Mouse (Mus musculus) midbrain, postnatal 0 days (tissue): Measurements from ENCODE around the gene Tmc3. TPM values are rescaled to one million over a fixed set of nuclear protein-coding genes. Genes with fewer than 3 reads are reported as not detected.

Experiments
- ATAC-seq: fragments of 200-750 bp; cut with Nextera tagmentation; 2 replicates; pipeline ENCODE4 v1.8.0; 2017; ENCODE audit warnings: moderate number of reproducible peaks, mild to moderate bottlenecking, moderate TSS enrichment, moderate library complexity; ENCODE audit not compliant: low FRiP score
- DNase-seq: peaks from one replicate; pipeline ENCODE4 v3.0.0-alpha.2; 2015; ENCODE audit warnings: low spot score
- H3K27ac ChIP-seq: fragments of 300-500 bp; sonication (generic); 2 replicates; pipeline ENCODE4 v1.5.1; 2014; ENCODE audit warnings: low read depth, mild to moderate bottlenecking, low read length, mixed read lengths
- H3K27me3 ChIP-seq: fragments of 300-500 bp; sonication (generic); 2 replicates; pipeline ENCODE4 v1.6.1; 2014; ENCODE audit warnings: low read length, control low read depth, mixed read lengths; ENCODE audit not compliant: insufficient read depth
- H3K36me3 ChIP-seq: fragments of 300-500 bp; sonication (generic); 2 replicates; pipeline ENCODE4 v1.6.1; 2014; ENCODE audit warnings: low read length, control low read depth, mixed read lengths; ENCODE audit not compliant: insufficient read depth
- H3K4me1 ChIP-seq: fragments of 300-500 bp; sonication (generic); 2 replicates; pipeline ENCODE4 v1.6.1; 2014; ENCODE audit warnings: mild to moderate bottlenecking, control low read depth, antibody characterized with exemption, low read length, mixed read lengths; ENCODE audit not compliant: insufficient read depth
- H3K4me2 ChIP-seq: fragments of 300-500 bp; sonication (generic); 2 replicates; pipeline ENCODE4 v1.6.1; 2014; ENCODE audit warnings: low read depth, mild to moderate bottlenecking, low read length, mixed read lengths; ENCODE audit not compliant: poor library complexity, severe bottlenecking
- H3K4me3 ChIP-seq: fragments of 300-500 bp; sonication (generic); 2 replicates; pipeline ENCODE4 v1.5.1; 2014; ENCODE audit warnings: low read depth, mild to moderate bottlenecking, low read length, moderate library complexity
- H3K9ac ChIP-seq: fragments of 300-500 bp; sonication (generic); replicated peaks from 2 replicates; pipeline ENCODE4 v1.6.1; 2014; ENCODE audit warnings: mild to moderate bottlenecking, low read length, moderate library complexity, mixed read lengths; ENCODE audit not compliant: poor library complexity, severe bottlenecking
- H3K9me3 ChIP-seq: fragments of 300-500 bp; sonication (generic); 2 replicates; pipeline ENCODE4 v1.6.1; 2016; ENCODE audit warnings: low read length, control low read depth
- CTCF ChIP-seq: IDR thresholded peaks from 2 replicates; pipeline ENCODE4 v1.5.1; 2016; ENCODE audit warnings: antibody characterized with exemption, mild to moderate bottlenecking
- WGBS: fragments of 180-500 bp; shearing (Covaris S2); extraction: QIAGEN DNeasy Blood & Tissue Kit; methylation state at CpG from one replicate; pipeline ENCODE4 v1.1.7; 2014; 5-methylcytosine and 5-hydroxymethylcytosine counted together
- polyA plus RNA-seq: library from polyadenylated mRNA; unstranded; fragments of >200 nt; fragmentation: Nextera tagmentation; extraction: Ambion mirVana; gene quantifications from 2 replicates; pipeline ENCODE4 v1.2.1, GENCODE M21; 2015
- total RNA-seq: library from RNA; depleted of rRNA; stranded (reverse); fragments of >200 nt; gene quantifications from 2 replicates; pipeline ENCODE4 v1.2.3, GENCODE M21; 2014

Tmc3 gene
- total and polyA plus RNA-seq, 2 experiments from 2014 or later = 0.11 to 0.23 TPM

- Histone ChIP-seq H3K4me1 (no peaks in the 10 kb centered on the region), H3K9me3 (no peaks in the 10 kb centered on the region), H3K27me3 (no peaks in the 10 kb centered on the region), H3K9ac (no peak overlapping the region), H3K27ac (no peak overlapping the region), H3K4me2 (no peak overlapping the region), H3K4me3 (no peak overlapping the region), H3K36me3 (no peaks in the 10 kb centered on the region)
- 81% methylated on average over 2 of the region's 2 CpGs for WGBS
- DNase-seq = no peak
- no peak for TF ChIP-seq CTCF
- ATAC-seq = no peak
Measured at GRCm38 (mm10) chr7:83654196-83654595, 69.5 kb downstream of the Tmc3 start.

DNA sequence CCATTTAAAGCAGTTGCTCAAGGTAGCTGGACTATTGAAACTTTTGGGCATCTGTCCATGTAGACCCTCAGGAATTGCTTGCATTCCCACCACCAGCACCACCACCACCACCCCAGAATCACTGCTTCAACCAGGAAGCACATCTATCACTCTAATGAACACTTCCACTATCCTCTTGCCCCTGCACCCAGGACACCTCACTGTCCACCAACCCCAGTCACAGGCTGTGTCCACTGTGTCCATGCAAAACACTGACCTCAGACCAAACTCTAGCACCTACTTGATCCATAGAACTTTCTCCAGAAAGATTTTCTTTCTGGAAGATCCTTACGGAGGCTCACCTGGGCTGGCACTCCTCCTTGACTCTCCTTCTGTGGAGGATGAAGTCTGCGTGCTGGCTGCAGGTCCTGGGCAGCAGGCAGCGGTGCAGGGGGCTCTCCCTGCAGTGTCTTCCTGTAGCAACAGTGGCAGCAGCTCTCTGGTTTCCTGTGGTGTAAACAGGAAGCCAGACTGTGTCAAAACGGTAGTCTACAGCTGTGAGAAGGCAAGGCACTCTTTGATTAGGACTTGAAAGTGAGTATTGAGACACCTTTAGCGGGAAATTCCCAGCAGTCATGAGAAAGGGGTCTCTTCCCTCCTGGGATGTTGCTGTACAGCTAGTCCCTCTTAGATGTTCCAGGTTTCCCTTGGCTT is 70.4 kb downstream of the Tmc3 start:
- no peaks in the 10 kb centered on the region for H3K27me3 ChIP-seq
- no peak overlapping the region for H3K4me3 ChIP-seq
- ATAC-seq (no peak), DNase-seq (no peak)
- H3K9ac ChIP-seq = no peak overlapping the region
- H3K4me1 ChIP-seq = no peaks in the 10 kb centered on the region
- no peak for TF ChIP-seq CTCF
- H3K36me3 ChIP-seq = no peaks in the 10 kb centered on the region
- 75% methylated on average over 5 of the region's 5 CpGs for WGBS
- H3K9me3 ChIP-seq = no peaks in the 10 kb centered on the region
- no peak overlapping the region for H3K27ac ChIP-seq
- no peak overlapping the region for H3K4me2 ChIP-seq

DNA sequence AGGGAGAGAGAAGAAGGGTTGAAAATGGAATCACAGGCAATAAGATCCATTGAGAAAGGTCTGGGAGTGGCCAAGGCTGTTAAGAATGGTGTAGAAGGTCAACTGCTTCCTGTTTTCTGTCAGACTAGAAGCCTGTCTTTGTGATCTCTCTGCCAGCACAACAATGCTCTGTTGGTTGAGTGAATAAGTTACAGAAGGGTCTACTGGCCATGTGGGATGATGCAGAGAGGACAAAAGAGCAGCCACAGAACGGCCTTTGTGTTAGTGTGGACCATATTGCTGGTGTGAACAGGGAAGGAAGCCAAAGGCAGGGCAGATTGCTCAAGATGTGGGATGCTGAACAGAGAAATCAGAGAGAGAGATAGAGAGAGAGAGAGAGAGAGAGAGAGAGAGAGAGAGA is 74.0 kb downstream of the Tmc3 start:
- Histone ChIP-seq H3K36me3 (no peaks in the 10 kb centered on the region), H3K9me3 (no peaks in the 10 kb centered on the region), H3K27me3 (no peaks in the 10 kb centered on the region), H3K4me3 (no peak overlapping the region), H3K9ac (no peak overlapping the region), H3K4me1 (no peaks in the 10 kb centered on the region), H3K27ac (no peak overlapping the region), H3K4me2 (no peak overlapping the region)
- DNase-seq (no peak), ATAC-seq (no peak)
- no peak for TF ChIP-seq CTCF
- WGBS = 91% methylated on average over 1 of the region's 1 CpGs

- no peak overlapping the region for H3K4me2 ChIP-seq
- no peak for TF ChIP-seq CTCF
- no peaks in the 10 kb centered on the region for H3K4me1 ChIP-seq
- no peaks in the 10 kb centered on the region for H3K36me3 ChIP-seq
- H3K27ac ChIP-seq = no peak overlapping the region
- no peak overlapping the region for H3K4me3 ChIP-seq
- no peaks in the 10 kb centered on the region for H3K27me3 ChIP-seq
- no peak for ATAC-seq
- 85% methylated on average over 9 of the region's 9 CpGs for WGBS
- H3K9me3 ChIP-seq = no peaks in the 10 kb centered on the region
- DNase-seq = no peak
- H3K9ac ChIP-seq = no peak overlapping the region
Measured at GRCm38 (mm10) chr7:83659159-83660065, 74.7 kb downstream of the Tmc3 start.

DNA sequence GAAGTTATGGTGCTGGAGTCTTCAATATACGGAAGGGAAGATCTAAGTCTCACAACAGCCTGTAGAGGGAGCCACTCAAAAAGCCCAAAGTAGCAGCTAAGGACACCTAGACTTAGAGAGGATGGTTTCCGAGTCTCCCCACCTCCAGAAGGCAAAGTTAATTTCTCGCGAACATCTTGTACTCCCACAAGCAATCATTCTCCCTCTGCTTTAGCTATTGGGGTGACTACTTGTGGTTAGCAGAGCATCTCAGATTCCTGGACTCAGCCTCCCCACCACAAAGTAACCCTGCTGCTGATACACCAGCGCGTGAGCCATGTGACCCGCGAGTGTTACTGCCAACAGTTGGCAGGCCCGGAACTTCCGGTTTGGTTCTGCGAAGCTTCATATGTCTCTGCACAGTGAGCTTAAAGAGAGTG is 75.6 kb downstream of the Tmc3 start:
- no peaks in the 10 kb centered on the region for H3K9me3 ChIP-seq
- ATAC-seq (no peak), DNase-seq (no peak)
- no peaks in the 10 kb centered on the region for H3K4me1 ChIP-seq
- H3K27me3 ChIP-seq = no peaks in the 10 kb centered on the region
- H3K27ac ChIP-seq = no peak overlapping the region
- WGBS = 92% methylated on average over 11 of the region's 11 CpGs
- H3K9ac ChIP-seq = no peak overlapping the region
- H3K4me2 ChIP-seq = no peak overlapping the region
- TF ChIP-seq CTCF = no peak
- H3K36me3 ChIP-seq = no peaks in the 10 kb centered on the region
- no peak overlapping the region for H3K4me3 ChIP-seq

GRCm38 (mm10) chr7:83661031-83661430 is 76.3 kb downstream of the Tmc3 start:
- WGBS = 92% methylated on average over 10 of the region's 10 CpGs
- Histone ChIP-seq H3K9me3 (no peaks in the 10 kb centered on the region), H3K4me3 (no peak overlapping the region), H3K4me1 (no peaks in the 10 kb centered on the region), H3K27me3 (no peaks in the 10 kb centered on the region), H3K4me2 (no peak overlapping the region), H3K36me3 (no peaks in the 10 kb centered on the region), H3K9ac (no peak overlapping the region), H3K27ac (no peak overlapping the region)
- no peak for TF ChIP-seq CTCF
- DNase-seq = no peak
- ATAC-seq = no peak
